Mouse (Mus musculus): ENCODE measurements at regions not wholly inside any gene's neighbourhood (a gene's known extent, or its start where the extent isn't known, plus 50 kb on each side); places are given as distances from the start of the nearest gene placed in this dataset.
A peak's percentile ranks its signal among the peaks of the same experiment; 100 is the strongest.

GRCm38 (mm10) chr11:19073265-19073664 is 54.5 kb upstream of the Meis1 start:
- DNase-seq, result no peak

- no peak for DNase-seq
Measured at GRCm38 (mm10) chr11:19073887-19074564, 55.2 kb upstream of the Meis1 start.

GRCm38 (mm10) chr11:19091101-19091857 is 72.5 kb upstream of the Meis1 start:
- DNase-seq, result no peak

- no peak for DNase-seq
Measured at GRCm38 (mm10) chr11:19092967-19093745, 74.4 kb upstream of the Meis1 start.

GRCm38 (mm10) chr11:19093749-19094148 is 75.0 kb upstream of the Meis1 start:
- DNase-seq, result no peak

- DNase-seq, result no peak
Measured at GRCm38 (mm10) chr11:19094183-19094582, 75.4 kb upstream of the Meis1 start.

GRCm38 (mm10) chr11:19102981-19103568 is 84.3 kb upstream of the Meis1 start:
- no peak for DNase-seq

- no peak for DNase-seq
Measured at GRCm38 (mm10) chr11:19107180-19107579, 88.4 kb upstream of the Meis1 start.

GRCm38 (mm10) chr11:19109055-19109454 is 90.3 kb upstream of the Meis1 start:
- DNase-seq, result no peak

GRCm38 (mm10) chr11:19111916-19112575 is 93.3 kb upstream of the Meis1 start:
- peak in 1 of 2 experiments; percentile 12 for DNase-seq

GRCm38 (mm10) chr11:19117121-19117520 is 98.3 kb upstream of the Meis1 start:
- DNase-seq, result no peak

GRCm38 (mm10) chr11:19118258-19118657 is 99.5 kb upstream of the Meis1 start:
- DNase-seq, result no peak

GRCm38 (mm10) chr11:19119927-19120827 is 101.4 kb upstream of the Meis1 start:
- DNase-seq, result no peak

- no peak for DNase-seq
Measured at GRCm38 (mm10) chr11:19120871-19121270, 102.1 kb upstream of the Meis1 start.

- no peak for DNase-seq
Measured at GRCm38 (mm10) chr11:19135375-19136050, 116.7 kb upstream of the Meis1 start.

GRCm38 (mm10) chr11:19138423-19138822 is 119.6 kb upstream of the Meis1 start:
- DNase-seq, result peak; percentile 9 to 19

- DNase-seq, result no peak
Measured at GRCm38 (mm10) chr11:19138831-19139230, 120.0 kb upstream of the Meis1 start.

- peak; percentile 6 to 14 for DNase-seq
Measured at GRCm38 (mm10) chr11:19143267-19144000, 124.6 kb upstream of the Meis1 start.

- no peak for DNase-seq
Measured at GRCm38 (mm10) chr11:19144506-19144905, 125.7 kb upstream of the Meis1 start.

- no peak for DNase-seq
Measured at GRCm38 (mm10) chr11:19145263-19145662, 126.5 kb upstream of the Meis1 start.
